8 mouse cellular contexts compared by ENCODE assay signal in genomic region chr11:78179438-78179999, GRCm38 (mm10). TPM values are rescaled to one million over a fixed set of nuclear protein-coding genes. Genes with fewer than 3 reads are reported as not detected.
DNase-seq lines count a peak whose midpoint lies in the region; ATAC-seq and TF ChIP-seq lines count a peak whose summit lies in the region.
"Had no signal": no experiment of that assay in that cellular context is flagged by ENCODE, and none has a peak within 500 bp of the region (broad histone marks: within the 10 kb centered on the region; RNA-seq: fewer than 3 reads in every experiment).

No protein-coding gene starts in this region.

- WGBS in lung, postnatal 0 days = 24% methylated on average over 8 of the region's 8 CpGs

- peak overlapping the region; percentile 52 for H3K4me3 ChIP-seq in lung, postnatal 0 days (ENCODE audit: low read depth, low read length)
- peak overlapping the region; percentile 63 for H3K4me3 ChIP-seq in embryonic fibroblast, embryonic 13.5 days (ENCODE audit: insufficient read depth, low read length)

- peaks cover 13% of the 10 kb centered on the region; the same call in 1 of the 2 replicates for H3K4me1 ChIP-seq in lung, postnatal 0 days (ENCODE audit: insufficient read depth, low read depth, low read length)
- peaks cover 5% of the 10 kb centered on the region for H3K4me1 ChIP-seq in embryonic fibroblast, embryonic 13.5 days (ENCODE audit: control insufficient read depth, insufficient read depth, low read length)

- peaks cover 11% of the 10 kb centered on the region; the same call in 1 of the 2 replicates for H3K36me3 ChIP-seq in lung, postnatal 0 days (ENCODE audit: insufficient read depth, low read length)

- H3K9ac ChIP-seq in lung, postnatal 0 days (replicated peaks; ENCODE audit: low read depth) = no peak overlapping the region

- no peak for TF ChIP-seq EP300 in lung, postnatal 0 days (IDR thresholded peaks at IDR 0.05)

- ATAC-seq in lung, postnatal 0 days = no peak

- H3K27ac ChIP-seq in lung, postnatal 0 days (ENCODE audit: low read length) = peak overlapping the region; percentile 94; the same call in 1 of the 2 replicates
- peak overlapping the region; percentile 86; the same call in 1 of the 2 replicates for H3K27ac ChIP-seq in embryonic fibroblast, embryonic 13.5 days (ENCODE audit: insufficient read depth, low read length)

- no peak for TF ChIP-seq CTCF in lung, postnatal 0 days (IDR thresholded peaks at IDR 0.05)
- TF ChIP-seq CTCF in embryonic fibroblast, embryonic 13.5 days (IDR thresholded peaks at IDR 0.05; ENCODE audit: borderline replicate concordance, insufficient read depth, low read length) = no peak

- H3K9me3 ChIP-seq in lung, postnatal 0 days (ENCODE audit: low read length) = no peaks in the 10 kb centered on the region

- H3K27me3 ChIP-seq in lung, postnatal 0 days (replicated peaks; ENCODE audit: insufficient read depth, low read length) = no peaks in the 10 kb centered on the region

- no peak for DNase-seq in lung, postnatal 0 days (ENCODE audit: low spot score)
- DNase-seq in lung, postnatal 25 days (ENCODE audit: low spot score) = no peak
- peak; percentile 41 for DNase-seq in liver
- DNase-seq in yolk sac, embryonic 10.5 days (ENCODE audit: low spot score) = peak; percentile 78
- DNase-seq in adrenal gland, postnatal 10 days = no peak
- DNase-seq in adrenal gland, postnatal 4 days (ENCODE audit: low spot score in 2 of 2) = no peak

- H3K4me2 ChIP-seq in lung, postnatal 0 days (replicated peaks; ENCODE audit: low read depth, low read length) = peak overlapping the region; percentile 89

- TF ChIP-seq POLR2A in embryonic fibroblast, embryonic 13.5 days (IDR thresholded peaks at IDR 0.05; ENCODE audit: low read depth, low read length) = no peak

RNA-seq across cellular contexts. Expression of gene Tlcd1, which starts 3.0 kb away (rescaled TPM):
- polyA plus RNA-seq in lung, postnatal 0 days (2015; fragmentation: Nextera tagmentation; extraction: Ambion mirVana) = 18.2 and 20.0 TPM in 2 replicates
- polyA plus RNA-seq in embryonic fibroblast, embryonic 13.5 days (2011; ENCODE audit: insufficient read length, low read depth, missing spikeins) = 13.6 and 15.3 TPM in 2 replicates
- 10 to 100 TPM; 34.4 to 45.6 TPM for total RNA-seq in adrenal gland, postnatal 10 days (2021)
- 10 to 100 TPM; 45.2 to 46.9 TPM for total RNA-seq in adrenal gland, postnatal 4 days (2021)

RNA-seq across cellular contexts. Expression of gene Nek8, which starts 3.0 kb away (rescaled TPM):
- polyA plus RNA-seq in lung, postnatal 0 days (2015; fragmentation: Nextera tagmentation; extraction: Ambion mirVana) = 11.7 and 14.4 TPM in 2 replicates
- polyA plus RNA-seq in embryonic fibroblast, embryonic 13.5 days (2011; ENCODE audit: insufficient read length, low read depth, missing spikeins) = 12.0 and 17.9 TPM in 2 replicates
- 10 to 100 TPM in 1 of 2 experiments, 1 to 10 TPM in 1; 8.6 to 10.9 TPM for total RNA-seq in adrenal gland, postnatal 10 days (2021)
- 10 to 100 TPM; 16.3 to 16.5 TPM for total RNA-seq in adrenal gland, postnatal 4 days (2021)

RNA-seq across cellular contexts. Expression of gene Rpl23a, which starts 3.9 kb away (rescaled TPM):
- 991 and 1,079 TPM in 2 replicates for polyA plus RNA-seq in lung, postnatal 0 days (2015; fragmentation: Nextera tagmentation; extraction: Ambion mirVana)
- polyA plus RNA-seq in embryonic fibroblast, embryonic 13.5 days (2011; ENCODE audit: insufficient read length, low read depth, missing spikeins) = 2,180 and 2,276 TPM in 2 replicates
- total RNA-seq in adrenal gland, postnatal 10 days (2021) = 1,000 to 10,000 TPM; 1,780 to 1,853 TPM
- 1,000 to 10,000 TPM; 2,039 to 2,132 TPM for total RNA-seq in adrenal gland, postnatal 4 days (2021)

RNA-seq across cellular contexts. Expression of gene Rab34, which starts 8.7 kb away (rescaled TPM):
- polyA plus RNA-seq in lung, postnatal 0 days (2015; fragmentation: Nextera tagmentation; extraction: Ambion mirVana) = 103 and 104 TPM in 2 replicates
- polyA plus RNA-seq in embryonic fibroblast, embryonic 13.5 days (2011; ENCODE audit: insufficient read length, low read depth, missing spikeins) = 112 and 127 TPM in 2 replicates
- total RNA-seq in adrenal gland, postnatal 10 days (2021) = 100 to 1,000 TPM in 1 of 2 experiments, 10 to 100 TPM in 1; 93.0 to 100 TPM
- 100 to 1,000 TPM; 120 to 124 TPM for total RNA-seq in adrenal gland, postnatal 4 days (2021)
- total RNA-seq: neutrophil, adult 5-6 weeks had no signal

RNA-seq across cellular contexts. Expression of gene Proca1, which starts 13.7 kb away (rescaled TPM):
- polyA plus RNA-seq in lung, postnatal 0 days (2015; fragmentation: Nextera tagmentation; extraction: Ambion mirVana) = 8.1 and 11.2 TPM in 2 replicates
- 0.92 and 1.7 TPM in 2 replicates for polyA plus RNA-seq in embryonic fibroblast, embryonic 13.5 days (2011; ENCODE audit: insufficient read length, low read depth, missing spikeins)
- total RNA-seq in adrenal gland, postnatal 10 days (2021) = 10 to 100 TPM; 14.8 to 18.1 TPM
- total RNA-seq in adrenal gland, postnatal 4 days (2021) = 1 to 10 TPM; 7.9 to 8.8 TPM
- total RNA-seq: neutrophil, adult 5-6 weeks had no signal

Comparison
In these comparisons a context has a peak if more than half of its experiments do, and no peak if none do; other contexts are left out.
1. DNase-seq: peak in liver (single experiment) and yolk sac, embryonic 10.5 days (single experiment); none in lung, postnatal 0 days (single experiment), lung, postnatal 25 days (single experiment), adrenal gland, postnatal 10 days (single experiment) and adrenal gland, postnatal 4 days (0 of 2).